Mouse (Mus musculus) hindbrain, embryonic 12.5 days (tissue): Measurements from ENCODE around the gene Abcc4. TPM values are rescaled to one million over a fixed set of nuclear protein-coding genes. Genes with fewer than 3 reads are reported as not detected.

Experiments used
- ATAC-seq: fragments of 200-750 bp; cut with Nextera tagmentation; 2 replicates; pipeline ENCODE4 v1.8.0; 2017; ENCODE audit warnings: moderate TSS enrichment; ENCODE audit not compliant: low FRiP score
- H3K27ac ChIP-seq: fragments of 300-500 bp; sonication (generic); 2 replicates; pipeline ENCODE4 v1.5.1; 2016; ENCODE audit warnings: mild to moderate bottlenecking
- H3K27me3 ChIP-seq: fragments of 300-500 bp; sonication (generic); 2 replicates; pipeline ENCODE4 v1.6.1; 2016; ENCODE audit warnings: mild to moderate bottlenecking
- H3K36me3 ChIP-seq: fragments of 300-500 bp; sonication (generic); 2 replicates; pipeline ENCODE4 v1.6.1; 2016; ENCODE audit warnings: mild to moderate bottlenecking
- H3K4me1 ChIP-seq: fragments of 300-500 bp; sonication (generic); 2 replicates; pipeline ENCODE4 v1.6.1; 2016
- H3K4me2 ChIP-seq: fragments of 300-500 bp; sonication (generic); replicated peaks from 2 replicates; pipeline ENCODE4 v1.6.1; 2016; ENCODE audit warnings: mild to moderate bottlenecking
- H3K4me3 ChIP-seq: fragments of 300-500 bp; sonication (generic); 2 replicates; pipeline ENCODE4 v1.5.1; 2016; ENCODE audit warnings: mild to moderate bottlenecking
- H3K9ac ChIP-seq: fragments of 300-500 bp; sonication (generic); 2 replicates; pipeline ENCODE4 v1.6.1; 2016; ENCODE audit warnings: mild to moderate bottlenecking, moderate library complexity
- H3K9me3 ChIP-seq: fragments of 300-500 bp; sonication (generic); replicated peaks from 2 replicates; pipeline ENCODE4 v1.6.1; 2016; ENCODE audit warnings: mild to moderate bottlenecking
- WGBS: fragments of 180-500 bp; shearing (Covaris S2); methylation state at CpG from one replicate; pipeline ENCODE4 v1.1.7; 2016; 5-methylcytosine and 5-hydroxymethylcytosine counted together
- polyA plus RNA-seq: library from polyadenylated mRNA; unstranded; fragments of >200 nt; fragmentation: Nextera tagmentation; extraction: Ambion mirVana; gene quantifications from 2 replicates; pipeline ENCODE4 v1.2.1, GENCODE M21; 2016

The Abcc4 gene
- polyA plus RNA-seq, 1 experiment from 2014 or later, result 3.2 TPM

- H3K36me3 ChIP-seq, result no peaks in the 10 kb centered on the region
- H3K4me2 ChIP-seq, result no peak overlapping the region
- no peak overlapping the region for H3K9ac ChIP-seq
- 63% methylated on average over 8 of the region's 8 CpGs for WGBS
- no peak for ATAC-seq
- H3K4me3 ChIP-seq, result no peak overlapping the region
- no peaks in the 10 kb centered on the region for H3K9me3 ChIP-seq
- H3K4me1 ChIP-seq, result peaks cover 24% of the 10 kb centered on the region
- no peak overlapping the region for H3K27ac ChIP-seq
- H3K27me3 ChIP-seq, result no peaks in the 10 kb centered on the region
Measured at GRCm38 (mm10) chr14:118690921-118691320, 15.1 kb downstream of the Abcc4 start.

- Histone ChIP-seq H3K4me1 (peaks cover 24% of the 10 kb centered on the region), H3K9ac (no peak overlapping the region), H3K4me2 (no peak overlapping the region), H3K36me3 (no peaks in the 10 kb centered on the region), H3K27ac (no peak overlapping the region), H3K27me3 (no peaks in the 10 kb centered on the region), H3K9me3 (no peaks in the 10 kb centered on the region), H3K4me3 (no peak overlapping the region)
- ATAC-seq, result no peak
- WGBS, result 77% methylated on average over 10 of the region's 10 CpGs
Measured at GRCm38 (mm10) chr14:118690336-118690735, 15.7 kb downstream of the Abcc4 start.

- no peak for ATAC-seq
Measured at GRCm38 (mm10) chr14:118688643-118689042, 17.4 kb downstream of the Abcc4 start.

GRCm38 (mm10) chr14:118686861-118687260 is 19.2 kb downstream of the Abcc4 start:
- H3K9ac ChIP-seq, result no peak overlapping the region
- no peak overlapping the region for H3K4me3 ChIP-seq
- ATAC-seq, result no peak
- no peak overlapping the region for H3K27ac ChIP-seq
- no peaks in the 10 kb centered on the region for H3K9me3 ChIP-seq
- H3K36me3 ChIP-seq, result no peaks in the 10 kb centered on the region
- H3K27me3 ChIP-seq, result no peaks in the 10 kb centered on the region
- 82% methylated on average over 5 of the region's 5 CpGs for WGBS
- H3K4me1 ChIP-seq, result peaks cover 18% of the 10 kb centered on the region
- H3K4me2 ChIP-seq, result no peak overlapping the region

More at GRCm38 (mm10) chr14:118688643-118689042, 17.4 kb downstream of the Abcc4 start:
- WGBS, result 83% methylated on average over 5 of the region's 5 CpGs
- Histone ChIP-seq H3K4me2 (no peak overlapping the region), H3K4me1 (peaks cover 24% of the 10 kb centered on the region), H3K9ac (no peak overlapping the region), H3K27ac (no peak overlapping the region), H3K4me3 (no peak overlapping the region), H3K27me3 (no peaks in the 10 kb centered on the region), H3K36me3 (no peaks in the 10 kb centered on the region), H3K9me3 (no peaks in the 10 kb centered on the region)

GRCm38 (mm10) chr14:118685572-118685971 is 20.4 kb downstream of the Abcc4 start:
- ATAC-seq, result no peak
- WGBS, result 96% methylated on average over 6 of the region's 6 CpGs
- no peak overlapping the region for H3K27ac ChIP-seq
- H3K4me1 ChIP-seq, result peaks cover 15% of the 10 kb centered on the region
- H3K4me2 ChIP-seq, result no peak overlapping the region
- no peak overlapping the region for H3K4me3 ChIP-seq
- H3K27me3 ChIP-seq, result no peaks in the 10 kb centered on the region
- H3K9ac ChIP-seq, result no peak overlapping the region
- no peaks in the 10 kb centered on the region for H3K36me3 ChIP-seq
- H3K9me3 ChIP-seq, result no peaks in the 10 kb centered on the region

- no peak overlapping the region for H3K4me2 ChIP-seq
- no peaks in the 10 kb centered on the region for H3K4me1 ChIP-seq
- no peak overlapping the region for H3K4me3 ChIP-seq
- 76% methylated on average over 10 of the region's 10 CpGs for WGBS
- no peak overlapping the region for H3K9ac ChIP-seq
- no peak overlapping the region for H3K27ac ChIP-seq
- no peaks in the 10 kb centered on the region for H3K36me3 ChIP-seq
- ATAC-seq, result no peak
- no peaks in the 10 kb centered on the region for H3K27me3 ChIP-seq
- H3K9me3 ChIP-seq, result no peaks in the 10 kb centered on the region
Measured at GRCm38 (mm10) chr14:118682339-118683034, 23.5 kb downstream of the Abcc4 start.

- no peak for ATAC-seq
- WGBS, result 81% methylated on average over 8 of the region's 8 CpGs
- Histone ChIP-seq H3K4me2 (no peak overlapping the region), H3K4me1 (no peaks in the 10 kb centered on the region; the same call in 1 of the 2 replicates), H3K36me3 (no peaks in the 10 kb centered on the region), H3K4me3 (no peak overlapping the region), H3K9me3 (no peaks in the 10 kb centered on the region), H3K27me3 (no peaks in the 10 kb centered on the region), H3K27ac (no peak overlapping the region), H3K9ac (no peak overlapping the region)
Measured at GRCm38 (mm10) chr14:118681087-118681486, 24.9 kb downstream of the Abcc4 start.

GRCm38 (mm10) chr14:118678279-118678985 is 27.6 kb downstream of the Abcc4 start:
- no peak for ATAC-seq
- H3K9me3 ChIP-seq, result no peaks in the 10 kb centered on the region
- no peak overlapping the region for H3K4me2 ChIP-seq

GRCm38 (mm10) chr14:118676308-118676994 is 29.6 kb downstream of the Abcc4 start:
- H3K27me3 ChIP-seq, result no peaks in the 10 kb centered on the region
- H3K4me1 ChIP-seq, result no peaks in the 10 kb centered on the region; the same call in 1 of the 2 replicates
- no peaks in the 10 kb centered on the region for H3K36me3 ChIP-seq
- H3K9ac ChIP-seq, result no peak overlapping the region
- ATAC-seq, result no peak
- H3K27ac ChIP-seq, result no peak overlapping the region
- no peak overlapping the region for H3K4me2 ChIP-seq
- H3K4me3 ChIP-seq, result no peak overlapping the region
- WGBS, result 82% methylated on average over 13 of the region's 13 CpGs
- H3K9me3 ChIP-seq, result no peaks in the 10 kb centered on the region

More at GRCm38 (mm10) chr14:118678279-118678985, 27.6 kb downstream of the Abcc4 start:
- Histone ChIP-seq H3K27me3 (no peaks in the 10 kb centered on the region), H3K9ac (no peak overlapping the region), H3K27ac (no peak overlapping the region), H3K4me1 (no peaks in the 10 kb centered on the region; the same call in 1 of the 2 replicates), H3K4me3 (no peak overlapping the region), H3K36me3 (no peaks in the 10 kb centered on the region)
- WGBS, result 89% methylated on average over 9 of the region's 9 CpGs

- H3K9ac ChIP-seq, result no peak overlapping the region
- H3K27ac ChIP-seq, result no peak overlapping the region
- H3K4me1 ChIP-seq, result no peaks in the 10 kb centered on the region; the same call in 1 of the 2 replicates
- no peak for ATAC-seq
- H3K4me3 ChIP-seq, result no peak overlapping the region
- H3K36me3 ChIP-seq, result no peaks in the 10 kb centered on the region
- no peak overlapping the region for H3K4me2 ChIP-seq
- H3K27me3 ChIP-seq, result no peaks in the 10 kb centered on the region
- WGBS, result 88% methylated on average over 11 of the region's 11 CpGs
- no peaks in the 10 kb centered on the region for H3K9me3 ChIP-seq
Measured at GRCm38 (mm10) chr14:118674705-118675139, 31.3 kb downstream of the Abcc4 start.

GRCm38 (mm10) chr14:118674224-118674623 is 31.8 kb downstream of the Abcc4 start:
- Histone ChIP-seq H3K36me3 (no peaks in the 10 kb centered on the region), H3K27ac (no peak overlapping the region), H3K4me3 (no peak overlapping the region), H3K27me3 (no peaks in the 10 kb centered on the region), H3K4me1 (no peaks in the 10 kb centered on the region; the same call in 1 of the 2 replicates), H3K4me2 (no peak overlapping the region), H3K9me3 (no peaks in the 10 kb centered on the region), H3K9ac (no peak overlapping the region)
- ATAC-seq, result no peak
- 83% methylated on average over 7 of the region's 7 CpGs for WGBS

- 63% methylated on average over 6 of the region's 6 CpGs for WGBS
- no peak overlapping the region for H3K27ac ChIP-seq
Measured at GRCm38 (mm10) chr14:118673501-118673900, 32.5 kb downstream of the Abcc4 start.

More at GRCm38 (mm10) chr14:118673501-118673900, 32.5 kb downstream of the Abcc4 start:
- Histone ChIP-seq H3K36me3 (no peaks in the 10 kb centered on the region), H3K4me1 (no peaks in the 10 kb centered on the region; the same call in 1 of the 2 replicates), H3K4me2 (no peak overlapping the region), H3K27me3 (no peaks in the 10 kb centered on the region), H3K9ac (no peak overlapping the region), H3K9me3 (no peaks in the 10 kb centered on the region), H3K4me3 (no peak overlapping the region)
- no peak for ATAC-seq
